Mouse (Mus musculus): Measurements from ENCODE around the gene Gng10. TPM values are rescaled to one million over a fixed set of nuclear protein-coding genes. Genes with fewer than 3 reads are reported as not detected.
A peak's percentile ranks its signal among the peaks of the same experiment; 100 is the strongest.

Gene Gng10
- total and polyA plus RNA-seq, 3 experiments: 51.2 to 59.1 TPM; not detected in 1

GRCm38 (mm10) chr4:59002948-59003805 is 31.7 kb upstream of the Gng10 start, which contains the start of gene Gm20503:
Gene Gm20503 (plus strand): TSS chr4:59003210.
- H3K27ac ChIP-seq (ENCODE audit: control insufficient read depth, low read depth, low read length): 0 out of 2 replicates have a peak within 1 kb of the TSS, but pooled peaks have one; percentile 24

GRCm38 (mm10) chr4:59003806-59004200 is 31.1 kb upstream of the Gng10 start:
- TF ChIP-seq GATA1 (IDR thresholded peaks at IDR 0.05; ENCODE audit: low read depth, low read length): no peak
- TF ChIP-seq POLR2AphosphoS2 (IDR thresholded peaks at IDR 0.05; ENCODE audit: low read length): no peak
- no peak overlapping the region for H3K27ac ChIP-seq (ENCODE audit: control insufficient read depth, low read depth, low read length)

More at GRCm38 (mm10) chr4:59002948-59003805, 31.7 kb upstream of the Gng10 start, which contains the start of gene Gm20503:
- Histone ChIP-seq H3K9ac (ENCODE audit: control insufficient read depth, low read depth, low read length, poor library complexity, severe bottlenecking) (peak within 1 kb of the TSS; percentile 90), H3K4me1 (ENCODE audit: control insufficient read depth in 1 of 2, insufficient read depth in 2 of 2, low read length in 2 of 2) (peaks cover 10 to 28% of the 10 kb centered on the region in 2 experiments), H3K4me3 (ENCODE audit: control insufficient read depth in 1 of 2, insufficient read depth in 1 of 2, low read depth in 2 of 2, low read length in 2 of 2) (peak within 1 kb of the TSS; percentile 76 to 81), H3K9me3 (replicated peaks; ENCODE audit: insufficient read depth, low read length) (no peaks in the 10 kb centered on the region), H3K27me3 (ENCODE audit: control insufficient read depth in 1 of 2, insufficient read depth in 2 of 2, low read length in 2 of 2) (no peaks in the 10 kb centered on the region), H3K79me2 (ENCODE audit: control insufficient read depth, insufficient read depth, low read length, poor library complexity) (peaks cover 41% of the 10 kb centered on the region), H3K36me3 (ENCODE audit: control insufficient read depth in 1 of 2, insufficient read depth in 2 of 2, low read length in 2 of 2) (peaks cover 0 to 30% of the 10 kb centered on the region in 2 experiments; a peak in 2 of 4 replicates)
- peak; percentile 91 for DNase-seq (ENCODE audit: low read depth, low spot score)
- no peak for TF ChIP-seq E2F4 (IDR thresholded peaks at IDR 0.05; ENCODE audit: borderline replicate concordance, low read depth, low read length)
- peak; percentile 84 for TF ChIP-seq NRF1 (IDR thresholded peaks at IDR 0.05; ENCODE audit: insufficient read depth, low read depth, low read length, poor library complexity, severe bottlenecking)
- peak; percentile 82; the same call in 1 of the 2 replicates for TF ChIP-seq ZMIZ1 (IDR thresholded peaks at IDR 0.05; ENCODE audit: low read depth, low read length)
- peak; percentile 46 for TF ChIP-seq TCF12 (IDR thresholded peaks at IDR 0.05; ENCODE audit: low read depth, low read length)
- TF ChIP-seq ELF1 (IDR thresholded peaks at IDR 0.05; ENCODE audit: low read depth, low read length): peak; percentile 91
- TF ChIP-seq MAX (IDR thresholded peaks at IDR 0.05; ENCODE audit: low read length): 0 out of 2 replicates have a peak, but pooled peaks have one; percentile 31
- TF ChIP-seq SIN3A (IDR thresholded peaks at IDR 0.05; ENCODE audit: low read length): peak; percentile 98
- peak; percentile 82 to 98 for TF ChIP-seq POLR2A (IDR thresholded peaks at IDR 0.05; ENCODE audit: control insufficient read depth in 1 of 2, insufficient read depth in 1 of 2, low read depth in 1 of 2, low read length in 2 of 2, poor library complexity in 1 of 2)
- no peak for TF ChIP-seq EP300 (IDR thresholded peaks at IDR 0.05; ENCODE audit: low read depth in 1 of 2, low read length in 2 of 2)
- no peak for TF ChIP-seq RCOR1 (IDR thresholded peaks at IDR 0.05; ENCODE audit: low read depth, low read length)
- TF ChIP-seq MXI1 (IDR thresholded peaks at IDR 0.05; ENCODE audit: low read depth, low read length): peak; percentile 90
- TF ChIP-seq NELFE (IDR thresholded peaks at IDR 0.05; ENCODE audit: low read depth, low read length): peak; percentile 81
- no peak for TF ChIP-seq GABPA (IDR thresholded peaks at IDR 0.05; ENCODE audit: low read depth, low read length)
- peak; percentile 81 for TF ChIP-seq HCFC1 (IDR thresholded peaks at IDR 0.05; ENCODE audit: low read depth, low read length)
- 0 out of 2 replicates have a peak, but pooled peaks have one; percentile 58 for TF ChIP-seq CHD1 (IDR thresholded peaks at IDR 0.05; ENCODE audit: low read depth, low read length)
- no peak for TF ChIP-seq SMC3 (IDR thresholded peaks at IDR 0.05; ENCODE audit: low read depth, low read length)
- TF ChIP-seq UBTF (IDR thresholded peaks at IDR 0.05; ENCODE audit: borderline replicate concordance, insufficient read depth, low read depth, low read length): 0 out of 2 replicates have a peak, but pooled peaks have one; percentile 83

More at GRCm38 (mm10) chr4:59003806-59004200, 31.1 kb upstream of the Gng10 start:
- Histone ChIP-seq H3K9ac (ENCODE audit: control insufficient read depth, low read depth, low read length, poor library complexity, severe bottlenecking) (peak overlapping the region; percentile 90), H3K4me3 (ENCODE audit: control insufficient read depth in 1 of 2, insufficient read depth in 1 of 2, low read depth in 2 of 2, low read length in 2 of 2) (peak overlapping the region; percentile 76 to 81), H3K79me2 (ENCODE audit: control insufficient read depth, insufficient read depth, low read length, poor library complexity) (peaks cover 44% of the 10 kb centered on the region), H3K36me3 (ENCODE audit: control insufficient read depth in 1 of 2, insufficient read depth in 2 of 2, low read length in 2 of 2) (peaks cover 0 to 29% of the 10 kb centered on the region in 2 experiments; a peak in 2 of 4 replicates), H3K9me3 (replicated peaks; ENCODE audit: insufficient read depth, low read length) (no peaks in the 10 kb centered on the region), H3K4me1 (ENCODE audit: control insufficient read depth in 1 of 2, insufficient read depth in 2 of 2, low read length in 2 of 2) (peaks cover 6 to 24% of the 10 kb centered on the region in 2 experiments), H3K27me3 (ENCODE audit: control insufficient read depth in 1 of 2, insufficient read depth in 2 of 2, low read length in 2 of 2) (no peaks in the 10 kb centered on the region)
- DNase-seq (ENCODE audit: low read depth, low spot score): no peak
